Mouse (Mus musculus) CH12.LX (cell line): Measurements from ENCODE around the gene Cit.

Experiments used
- CTCF ChIP-seq, 2 experiments: IDR thresholded peaks in 1 of 2; conservative IDR thresholded peaks in 1 of 2; 2 replicates each; pipeline ENCODE4 v1.5.1; 2011 to 2012; ENCODE audit warnings: low read depth in 2 of 2, low read length in 2 of 2, improper control_type of control experiment in 1 of 2, inconsistent platforms in 1 of 2, mild to moderate bottlenecking in 1 of 2, moderate library complexity in 1 of 2
- MAFK ChIP-seq: IDR thresholded peaks from 2 replicates; pipeline ENCODE4 v1.6.1; 2011; ENCODE audit warnings: low read length, improper control_type of control experiment; ENCODE audit not compliant: insufficient replicate concordance
- POLR2A ChIP-seq: IDR thresholded peaks from 2 replicates; pipeline ENCODE4 v1.6.1; 2011; ENCODE audit warnings: low read depth, mild to moderate bottlenecking, improper control_type of control experiment, low read length
- USF1 ChIP-seq: IDR thresholded peaks from 2 replicates; pipeline ENCODE4 v1.6.1; 2014; ENCODE audit warnings: low read depth, mild to moderate bottlenecking, inconsistent platforms, low read length, improper control_type of control experiment
- USF2 ChIP-seq: conservative IDR thresholded peaks from 2 replicates; pipeline ENCODE4 v1.6.1; 2011; ENCODE audit warnings: low read depth, low read length, improper control_type of control experiment

DNA sequence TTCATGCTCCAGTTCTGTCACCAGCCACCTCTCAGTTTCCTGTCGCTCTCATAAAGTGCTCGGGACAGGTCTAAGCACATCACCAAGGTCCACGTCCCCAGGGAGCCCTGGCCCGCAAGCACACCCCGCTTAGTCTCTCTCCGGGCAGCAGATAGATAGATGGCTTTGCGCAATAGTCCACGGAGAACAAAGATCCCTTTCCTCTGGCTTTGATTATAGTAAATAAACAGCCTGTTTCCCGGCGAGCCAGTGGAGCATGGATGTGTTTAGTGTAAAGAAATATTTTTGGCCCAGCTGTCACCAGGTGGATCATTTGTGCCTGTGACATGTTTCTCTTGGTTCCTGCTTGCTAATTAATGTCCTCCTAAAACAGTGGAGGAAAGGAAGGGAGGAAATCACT lies 132.2 kb downstream of the Cit start:
- TF ChIP-seq USF1 (no peak), POLR2A (no peak), CTCF (conservative IDR thresholded peaks at IDR 0.05 in 1 of 2, IDR thresholded peaks at IDR 0.05 in 1 of 2; ENCODE audit: low read depth in 2 of 2, low read length in 2 of 2) (no peak), MAFK (no peak), USF2 (no peak)
